Mouse (Mus musculus): ENCODE results near the gene Raph1.

- TF ChIP-seq GATA1 (IDR thresholded peaks at IDR 0.05; ENCODE audit: low read length) (no peak), TAL1 (IDR thresholded peaks at IDR 0.05; ENCODE audit: low read length) (no peak)
Observed at GRCm38 (mm10) chr1:60469491-60469890, 97.4 kb downstream of the Raph1 start.
